Mouse (Mus musculus) urinary bladder, postnatal 36 days (tissue): ENCODE measurements around the gene Tm9sf1.

ENCODE experiments used
- DNase-seq, 2 experiments: peaks; one replicate each; pipeline ENCODE4 v3.0.0; 2022; ENCODE audit warnings: low spot score in 2 of 2, mixed read lengths in 1 of 2

Tm9sf1 gene

GRCm38 (mm10) chr14:55643060-55643907 is at the start of gene Tm9sf1:
TSS of gene Tm9sf1 (minus strand) at chr14:55643806.
- peak; percentile 86 to 91 for DNase-seq

- no peak for DNase-seq
These were observed 45.8 kb upstream of the Tm9sf1 start for GRCm38 (mm10) chr14:55689433-55689832.

GRCm38 (mm10) chr14:55682118-55682493 is 38.5 kb upstream of the Tm9sf1 start:
- DNase-seq, result no peak

GRCm38 (mm10) chr14:55681160-55682117 is 37.8 kb upstream of the Tm9sf1 start, which contains the start of gene Tinf2:
TSS of gene Tinf2 (minus strand) at chr14:55681820.
- peak; percentile 89 to 91 for DNase-seq

- DNase-seq, result no peak
These were observed 34.0 kb upstream of the Tm9sf1 start for GRCm38 (mm10) chr14:55677615-55678014.

GRCm38 (mm10) chr14:55672741-55673060 is 29.1 kb upstream of the Tm9sf1 start:
- no peak for DNase-seq

- peak; percentile 87 to 90 for DNase-seq
These were observed 28.5 kb upstream of the Tm9sf1 start, which contains the start of the genes Gmpr2 and Nedd8 for GRCm38 (mm10) chr14:55671833-55672740. TSS of gene Gmpr2 (plus strand) at chr14:55671941. TSS of gene Nedd8 (minus strand) at chr14:55672124.

GRCm38 (mm10) chr14:55671486-55671832 is 27.9 kb upstream of the Tm9sf1 start:
- DNase-seq, result no peak

GRCm38 (mm10) chr14:55660636-55661035 is 17.0 kb upstream of the Tm9sf1 start:
- DNase-seq, result no peak

- peak; percentile 64 to 78 for DNase-seq
These were observed 16.5 kb upstream of the Tm9sf1 start, which contains the start of gene Mdp1 for GRCm38 (mm10) chr14:55659960-55660573. TSS of gene Mdp1 (minus strand) at chr14:55660508.

GRCm38 (mm10) chr14:55658011-55658410 is 14.4 kb upstream of the Tm9sf1 start:
- no peak for DNase-seq

- DNase-seq, result no peak
These were observed 13.3 kb upstream of the Tm9sf1 start for GRCm38 (mm10) chr14:55656935-55657334.

- DNase-seq, result no peak
These were observed 7.9 kb upstream of the Tm9sf1 start for GRCm38 (mm10) chr14:55651528-55651927.

GRCm38 (mm10) chr14:55649884-55650283 is 6.3 kb upstream of the Tm9sf1 start, which contains the start of gene Tssk4:
TSS of gene Tssk4 (plus strand) at chr14:55650184.
- DNase-seq, result no peak

GRCm38 (mm10) chr14:55644261-55644888 is 769 bp upstream of the Tm9sf1 start:
- DNase-seq, result peak in 1 of 2 experiments; percentile 8

GRCm38 (mm10) chr14:55642679-55643059 is 937 bp downstream of the Tm9sf1 start:
- DNase-seq, result no peak

- DNase-seq, result no peak
These were observed 2.3 kb downstream of the Tm9sf1 start for GRCm38 (mm10) chr14:55641291-55641690.

GRCm38 (mm10) chr14:55640816-55641215 is 2.8 kb downstream of the Tm9sf1 start:
- DNase-seq, result no peak

GRCm38 (mm10) chr14:55637795-55638194 is 5.8 kb downstream of the Tm9sf1 start, which contains the start of gene Gm49378:
TSS of gene Gm49378 (minus strand) at chr14:55637895.
- no peak for DNase-seq

GRCm38 (mm10) chr14:55635523-55636007 is 8.0 kb downstream of the Tm9sf1 start, which contains the start of gene Ipo4:
TSS of gene Ipo4 (minus strand) at chr14:55635957.
- DNase-seq, result peak; percentile 79 to 89
